Mouse (Mus musculus) midbrain, embryonic 16.5 days (tissue): Measurements from ENCODE around the gene Eng. TPM values are rescaled to one million over a fixed set of nuclear protein-coding genes. Genes with fewer than 3 reads are reported as not detected.
A peak's percentile ranks its signal among the peaks of the same experiment; 100 is the strongest.

Experiments
- ATAC-seq: fragments of 200-750 bp; cut with Nextera tagmentation; 2 replicates; pipeline ENCODE4 v1.8.0; 2017; ENCODE audit warnings: moderate TSS enrichment
- H3K27ac ChIP-seq: fragments of 300-500 bp; sonication (generic); 2 replicates; pipeline ENCODE4 v1.5.1; 2014; ENCODE audit warnings: mild to moderate bottlenecking, low read length, mixed read lengths
- H3K27me3 ChIP-seq: fragments of 300-500 bp; sonication (generic); 2 replicates; pipeline ENCODE4 v1.6.1; 2014; ENCODE audit warnings: low read depth, low read length, mixed read lengths; ENCODE audit not compliant: control insufficient read depth, insufficient read depth
- H3K36me3 ChIP-seq: fragments of 300-500 bp; sonication (generic); 2 replicates; pipeline ENCODE4 v1.6.1; 2014; ENCODE audit warnings: mild to moderate bottlenecking, low read length, moderate library complexity, mixed read lengths; ENCODE audit not compliant: control insufficient read depth, insufficient read depth
- H3K4me1 ChIP-seq: fragments of 300-500 bp; sonication (generic); 2 replicates; pipeline ENCODE4 v1.6.1; 2014; ENCODE audit warnings: mild to moderate bottlenecking, low read length, mixed read lengths; ENCODE audit not compliant: control insufficient read depth, insufficient read depth
- H3K4me2 ChIP-seq: fragments of 300-500 bp; sonication (generic); 2 replicates; pipeline ENCODE4 v1.6.1; 2014; ENCODE audit warnings: mild to moderate bottlenecking, low read length, mixed read lengths
- H3K4me3 ChIP-seq: fragments of 300-500 bp; sonication (generic); 2 replicates; pipeline ENCODE4 v1.5.1; 2014; ENCODE audit warnings: low read depth, mild to moderate bottlenecking, low read length, moderate library complexity, mixed read lengths
- H3K9ac ChIP-seq: fragments of 300-500 bp; sonication (generic); 2 replicates; pipeline ENCODE4 v1.6.1; 2014; ENCODE audit warnings: low read depth, low read length, mixed read lengths
- H3K9me3 ChIP-seq: fragments of 300-500 bp; sonication (generic); replicated peaks from 2 replicates; pipeline ENCODE4 v1.6.1; 2014; ENCODE audit warnings: mild to moderate bottlenecking, low read length, mixed read lengths; ENCODE audit not compliant: control insufficient read depth, poor library complexity, severe bottlenecking
- WGBS: fragments of 180-500 bp; shearing (Covaris S2); extraction: QIAGEN DNeasy Blood & Tissue Kit; methylation state at CpG from one replicate; pipeline ENCODE4 v1.1.7; 2014; 5-methylcytosine and 5-hydroxymethylcytosine counted together
- polyA plus RNA-seq: library from polyadenylated mRNA; unstranded; fragments of >200 nt; fragmentation: Nextera tagmentation; extraction: Ambion mirVana; gene quantifications from 2 replicates; pipeline ENCODE4 v1.2.1, GENCODE M21; 2015

Gene Eng
- polyA plus RNA-seq, 1 experiment from 2014 or later, result 27.2 TPM

DNA sequence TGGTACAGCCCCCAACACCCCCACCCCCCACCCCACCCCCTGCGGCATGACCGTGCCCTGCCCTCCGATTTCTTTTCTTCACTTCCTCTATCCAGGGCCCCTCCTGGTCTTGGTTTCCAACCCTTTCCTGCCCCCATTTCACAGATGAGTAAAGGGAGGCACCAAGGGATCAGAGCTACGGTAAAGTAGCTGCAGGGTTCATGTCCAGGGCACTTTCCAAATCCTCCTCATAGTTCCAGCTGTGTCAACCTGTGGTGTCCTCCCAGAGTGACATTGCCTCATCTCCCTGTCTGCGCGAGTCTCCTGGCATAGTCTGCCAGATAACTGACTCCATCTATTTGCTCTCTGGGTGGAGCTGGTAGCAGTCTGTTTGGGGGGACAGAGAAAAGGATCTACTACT, 19.5 kb downstream of the Eng start:
- WGBS, result 95% methylated on average over 6 of the region's 6 CpGs
- ATAC-seq, result no peak
- no peaks in the 10 kb centered on the region for H3K27me3 ChIP-seq

GRCm38 (mm10) chr2:32667775-32668174, 21.4 kb downstream of the Eng start:
- H3K4me2 ChIP-seq, result no peak overlapping the region
- H3K27me3 ChIP-seq, result no peaks in the 10 kb centered on the region
- no peaks in the 10 kb centered on the region for H3K36me3 ChIP-seq
- ATAC-seq, result no peak
- no peak overlapping the region for H3K4me3 ChIP-seq
- H3K9ac ChIP-seq, result no peak overlapping the region
- 17% methylated on average over 11 of the region's 11 CpGs for WGBS
- H3K9me3 ChIP-seq, result no peaks in the 10 kb centered on the region
- H3K27ac ChIP-seq, result peak overlapping the region; percentile 49; the same call in 1 of the 2 replicates
- no peaks in the 10 kb centered on the region; the same call in 1 of the 2 replicates for H3K4me1 ChIP-seq

More for the DNA sequence above, 19.5 kb downstream of the Eng start:
- H3K9ac ChIP-seq, result no peak overlapping the region
- H3K27ac ChIP-seq, result no peak overlapping the region
- H3K36me3 ChIP-seq, result no peaks in the 10 kb centered on the region
- no peaks in the 10 kb centered on the region for H3K9me3 ChIP-seq
- H3K4me1 ChIP-seq, result no peaks in the 10 kb centered on the region; the same call in 1 of the 2 replicates
- H3K4me2 ChIP-seq, result no peak overlapping the region
- no peak overlapping the region for H3K4me3 ChIP-seq

DNA sequence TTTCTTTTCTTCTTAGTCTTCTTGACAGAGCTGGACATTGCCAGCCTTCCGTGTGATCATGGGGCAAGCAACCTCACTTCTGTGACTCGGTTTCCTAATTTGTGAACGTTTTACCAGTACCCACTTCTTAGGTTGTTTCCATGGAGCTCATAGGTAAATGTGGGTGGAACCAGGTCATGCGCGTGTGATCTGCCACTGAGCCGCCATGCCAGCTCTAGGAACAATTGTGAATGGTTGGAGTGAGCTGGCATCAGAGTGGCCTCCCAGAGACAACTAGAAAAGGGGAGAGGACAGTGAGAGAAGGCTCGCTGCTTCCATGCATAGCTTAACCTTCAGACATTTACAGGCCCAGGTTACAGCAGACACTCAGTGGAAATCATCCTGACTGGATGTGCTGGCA, 21.8 kb downstream of the Eng start:
- Histone ChIP-seq H3K9me3 (no peaks in the 10 kb centered on the region), H3K27ac (peak overlapping the region; percentile 49), H3K27me3 (no peaks in the 10 kb centered on the region), H3K36me3 (no peaks in the 10 kb centered on the region), H3K9ac (no peak overlapping the region), H3K4me3 (no peak overlapping the region), H3K4me1 (no peaks in the 10 kb centered on the region; the same call in 1 of the 2 replicates), H3K4me2 (no peak overlapping the region)
- no peak for ATAC-seq
- 56% methylated on average over 7 of the region's 7 CpGs for WGBS

DNA sequence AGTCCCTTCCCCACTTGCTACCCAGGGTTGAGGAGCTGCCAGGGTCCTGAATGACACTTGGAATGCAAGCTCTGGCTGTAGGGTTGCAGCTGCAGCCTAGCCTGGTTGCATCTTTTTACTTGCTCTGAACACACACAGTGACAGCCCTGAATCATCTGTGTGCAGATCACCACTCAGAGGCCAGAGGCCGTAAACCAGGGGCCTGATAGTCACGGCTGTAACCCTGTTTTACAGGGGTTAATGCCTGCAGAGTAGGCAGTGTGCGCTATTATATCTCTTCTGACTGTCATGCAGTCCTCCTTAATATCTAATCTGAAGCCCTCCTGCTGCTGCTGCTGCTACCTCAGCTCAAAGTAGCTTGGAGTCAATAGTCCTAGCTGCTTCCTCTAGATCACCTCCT, 23.5 kb downstream of the Eng start:
- H3K9me3 ChIP-seq, result no peaks in the 10 kb centered on the region
- no peaks in the 10 kb centered on the region for H3K36me3 ChIP-seq
- H3K9ac ChIP-seq, result no peak overlapping the region
- H3K27ac ChIP-seq, result no peak overlapping the region
- 83% methylated on average over 3 of the region's 3 CpGs for WGBS
- no peaks in the 10 kb centered on the region for H3K27me3 ChIP-seq
- no peak overlapping the region for H3K4me3 ChIP-seq
- H3K4me1 ChIP-seq, result no peaks in the 10 kb centered on the region; the same call in 1 of the 2 replicates
- no peak overlapping the region for H3K4me2 ChIP-seq
- no peak for ATAC-seq

DNA sequence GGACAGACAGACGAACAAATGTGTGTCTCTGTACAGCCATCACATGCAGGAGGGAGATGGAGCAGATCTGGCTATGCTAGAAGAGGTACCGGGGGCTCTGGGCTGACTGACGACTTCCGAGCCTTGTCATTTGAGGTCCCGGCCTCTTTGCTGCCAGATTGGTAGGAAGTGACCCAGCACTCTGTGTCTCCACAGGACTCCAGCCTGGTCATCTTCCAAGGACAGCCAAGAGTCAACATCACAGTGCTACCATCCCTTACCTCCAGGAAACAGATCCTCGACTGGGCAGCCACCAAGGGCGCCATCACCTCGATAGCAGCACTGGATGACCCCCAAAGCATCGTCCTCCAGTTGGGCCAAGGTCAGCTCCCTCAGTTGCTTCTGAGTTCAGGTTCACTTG, 24.8 kb downstream of the Eng start:
- WGBS, result 89% methylated on average over 9 of the region's 9 CpGs
- Histone ChIP-seq H3K36me3 (no peaks in the 10 kb centered on the region), H3K4me3 (no peak overlapping the region), H3K27ac (no peak overlapping the region), H3K27me3 (no peaks in the 10 kb centered on the region), H3K4me2 (no peak overlapping the region), H3K9me3 (no peaks in the 10 kb centered on the region), H3K4me1 (no peaks in the 10 kb centered on the region; the same call in 1 of the 2 replicates), H3K9ac (no peak overlapping the region)
- no peak for ATAC-seq

- Histone ChIP-seq H3K9me3 (no peaks in the 10 kb centered on the region), H3K4me3 (no peak overlapping the region), H3K4me1 (no peaks in the 10 kb centered on the region; the same call in 1 of the 2 replicates), H3K27ac (no peak overlapping the region), H3K36me3 (no peaks in the 10 kb centered on the region), H3K9ac (no peak overlapping the region), H3K4me2 (no peak overlapping the region), H3K27me3 (no peaks in the 10 kb centered on the region)
- 64% methylated on average over 9 of the region's 9 CpGs for WGBS
- no peak for ATAC-seq
These were observed 25.7 kb downstream of the Eng start for GRCm38 (mm10) chr2:32671907-32672595.

GRCm38 (mm10) chr2:32673176-32673917, 27.0 kb downstream of the Eng start:
- Histone ChIP-seq H3K9ac (no peak overlapping the region), H3K27me3 (no peaks in the 10 kb centered on the region), H3K27ac (no peak overlapping the region), H3K9me3 (no peaks in the 10 kb centered on the region), H3K4me1 (no peaks in the 10 kb centered on the region), H3K4me2 (no peak overlapping the region), H3K36me3 (no peaks in the 10 kb centered on the region), H3K4me3 (no peak overlapping the region)
- no peak for ATAC-seq
- 82% methylated on average over 16 of the region's 16 CpGs for WGBS

DNA sequence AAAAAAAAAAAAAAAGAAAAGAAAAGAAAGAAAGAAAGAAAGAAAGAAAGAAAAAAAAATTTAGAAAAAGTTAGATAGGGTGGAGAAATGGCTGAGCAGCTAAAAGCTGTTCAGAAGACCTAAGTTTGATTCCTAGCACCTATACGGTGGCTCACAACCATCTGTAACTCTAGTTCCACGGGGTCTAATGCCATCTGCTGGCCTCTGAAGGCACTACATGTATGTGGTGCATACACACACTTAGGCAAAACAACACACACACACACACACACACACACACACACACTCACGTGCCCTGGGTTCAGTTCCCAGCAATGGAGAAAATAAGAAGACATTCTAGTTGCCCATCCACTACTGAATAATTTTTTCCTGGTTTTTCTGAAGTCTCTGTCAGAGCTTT, 30.4 kb downstream of the Eng start:
- WGBS, result 88% methylated on average over 3 of the region's 3 CpGs
- Histone ChIP-seq H3K4me1 (no peaks in the 10 kb centered on the region), H3K27ac (no peak overlapping the region), H3K9ac (no peak overlapping the region), H3K36me3 (no peaks in the 10 kb centered on the region), H3K27me3 (no peaks in the 10 kb centered on the region), H3K4me3 (no peak overlapping the region), H3K4me2 (no peak overlapping the region), H3K9me3 (no peaks in the 10 kb centered on the region)
- no peak for ATAC-seq

GRCm38 (mm10) chr2:32677683-32678082, 31.3 kb downstream of the Eng start:
- H3K27me3 ChIP-seq, result no peaks in the 10 kb centered on the region
- H3K4me2 ChIP-seq, result no peak overlapping the region
- no peak overlapping the region for H3K27ac ChIP-seq
- ATAC-seq, result no peak
- 94% methylated on average over 7 of the region's 7 CpGs for WGBS
- no peaks in the 10 kb centered on the region for H3K9me3 ChIP-seq
- no peak overlapping the region for H3K4me3 ChIP-seq
- no peaks in the 10 kb centered on the region; the same call in 1 of the 2 replicates for H3K36me3 ChIP-seq
- no peak overlapping the region for H3K9ac ChIP-seq
- no peaks in the 10 kb centered on the region for H3K4me1 ChIP-seq
